Mouse (Mus musculus): ENCODE measurements around the gene Rps6ka1. TPM values are rescaled to one million over a fixed set of nuclear protein-coding genes. Genes with fewer than 3 reads are reported as not detected.

Gene Rps6ka1
- total and polyA plus RNA-seq, 2 experiments = 4.1 to 16.9 TPM

DNA sequence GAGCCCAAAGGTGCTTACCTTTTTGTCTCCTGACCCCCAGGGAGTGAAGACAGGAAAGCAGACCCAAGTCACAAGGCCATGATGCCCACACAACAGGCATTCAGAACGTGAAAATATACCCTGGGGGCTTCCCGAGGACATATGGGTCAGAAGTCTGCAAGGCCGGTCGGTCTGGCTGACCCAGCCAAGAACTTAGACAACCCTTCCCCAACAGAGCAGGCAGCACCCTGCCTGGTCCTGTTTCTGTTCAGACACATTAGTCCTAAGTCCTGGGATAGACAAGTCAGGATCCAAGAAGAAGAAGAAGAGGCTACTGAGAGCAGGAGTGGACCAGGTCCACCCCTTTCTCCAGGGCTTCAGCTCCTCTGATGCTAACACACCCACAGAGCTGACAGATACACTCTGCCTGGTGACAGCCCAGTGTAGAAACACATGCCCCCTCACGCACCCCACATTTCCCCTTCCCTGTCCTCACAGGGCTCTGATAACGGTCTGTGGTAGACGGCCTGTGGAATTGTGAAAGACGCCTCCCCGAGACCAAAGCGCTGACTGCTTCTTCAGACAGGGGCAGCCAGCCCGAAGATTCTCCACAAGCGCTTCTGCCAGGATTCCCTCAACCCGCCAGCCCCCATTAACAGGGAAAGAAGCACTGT is 12.6 kb downstream of the Rps6ka1 start:
- H3K36me3 ChIP-seq (ENCODE audit: control insufficient read depth, insufficient read depth, low read length) = peaks cover 3% of the 10 kb centered on the region; the same call in 1 of the 2 replicates
- H3K9ac ChIP-seq (ENCODE audit: low read depth, low read length) = no peak overlapping the region
- no peak overlapping the region for H3K27ac ChIP-seq (replicated peaks; ENCODE audit: insufficient read depth, low read depth, low read length)
- H3K79me2 ChIP-seq (ENCODE audit: control insufficient read depth, insufficient read depth, low read length) = no peaks in the 10 kb centered on the region
- H3K4me3 ChIP-seq (ENCODE audit: insufficient read depth, low read depth, low read length) = no peak overlapping the region
- H3K4me1 ChIP-seq (ENCODE audit: control insufficient read depth, insufficient read depth, low read length) = peaks cover 11% of the 10 kb centered on the region
- no peaks in the 10 kb centered on the region for H3K27me3 ChIP-seq (ENCODE audit: control insufficient read depth, insufficient read depth, low read length)
- WGBS = 80% methylated on average over 13 of the region's 13 CpGs
- TF ChIP-seq CTCF (IDR thresholded peaks at IDR 0.05; ENCODE audit: low read depth, low read length) = no peak
- no peak for DNase-seq (ENCODE audit: extremely low read depth, low read depth, low spot score)

DNA sequence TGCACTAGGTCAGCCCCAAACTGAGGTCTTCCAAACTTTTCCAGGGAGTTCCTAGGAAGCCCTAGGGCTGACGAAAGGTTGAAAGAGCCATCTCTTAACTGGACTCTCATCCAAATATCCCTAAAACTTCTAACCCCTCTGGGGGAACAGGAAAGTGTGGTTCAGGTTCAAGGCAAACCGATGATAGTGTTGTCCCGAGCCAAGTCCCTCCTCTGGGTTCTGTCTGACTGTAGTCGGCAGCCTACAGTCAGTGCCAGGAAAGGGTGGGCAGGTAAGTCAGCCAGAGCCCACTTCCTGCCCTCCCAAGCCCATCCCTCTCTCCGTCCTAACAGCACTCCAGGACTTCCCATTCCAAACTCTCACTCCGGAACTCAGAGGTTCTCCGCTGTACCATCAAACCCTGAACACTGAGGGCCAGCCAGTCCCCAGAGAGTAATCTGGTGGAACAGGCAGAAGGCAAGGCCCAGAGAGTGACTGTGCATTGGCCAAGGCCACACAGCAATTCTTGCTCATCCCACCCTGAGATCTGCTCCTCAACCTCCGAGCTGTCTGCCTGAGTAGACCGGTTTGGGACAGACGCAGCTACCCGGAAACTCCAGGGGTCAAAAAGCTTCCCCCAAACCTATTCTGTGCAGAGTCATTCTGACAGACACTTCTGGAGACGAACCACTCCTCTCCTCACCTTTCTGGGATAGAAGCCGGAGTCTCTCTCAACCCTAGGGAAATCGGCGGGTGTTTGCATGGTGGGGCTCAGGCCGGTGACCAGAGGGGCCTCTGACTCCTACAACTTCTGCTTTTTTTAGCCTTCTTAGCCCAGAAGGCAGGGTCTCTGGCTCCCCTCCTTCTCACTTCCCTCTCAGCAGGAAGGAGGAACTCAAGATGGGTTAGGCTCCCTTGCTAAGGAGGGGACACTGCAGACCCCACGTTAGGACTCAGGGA is 13.4 kb downstream of the Rps6ka1 start:
- peak overlapping the region; percentile 26; the same call in 1 of the 2 replicates for H3K4me3 ChIP-seq (ENCODE audit: insufficient read depth, low read depth, low read length)
- WGBS = 80% methylated on average over 17 of the region's 17 CpGs
- H3K36me3 ChIP-seq (ENCODE audit: control insufficient read depth, insufficient read depth, low read length) = peaks cover 3% of the 10 kb centered on the region; the same call in 1 of the 2 replicates
- no peaks in the 10 kb centered on the region for H3K79me2 ChIP-seq (ENCODE audit: control insufficient read depth, insufficient read depth, low read length)
- H3K9ac ChIP-seq (ENCODE audit: low read depth, low read length) = no peak overlapping the region
- TF ChIP-seq CTCF (IDR thresholded peaks at IDR 0.05; ENCODE audit: low read depth, low read length) = no peak
- no peak for TF ChIP-seq POLR2A (IDR thresholded peaks at IDR 0.05; ENCODE audit: extremely low read depth, insufficient read depth, low read length)
- H3K4me1 ChIP-seq (ENCODE audit: control insufficient read depth, insufficient read depth, low read length) = peaks cover 5% of the 10 kb centered on the region; the same call in 1 of the 2 replicates
- no peaks in the 10 kb centered on the region for H3K27me3 ChIP-seq (ENCODE audit: control insufficient read depth, insufficient read depth, low read length)
- H3K27ac ChIP-seq (replicated peaks; ENCODE audit: insufficient read depth, low read depth, low read length) = no peak overlapping the region
- DNase-seq (ENCODE audit: extremely low read depth, low read depth, low spot score) = no peak

DNA sequence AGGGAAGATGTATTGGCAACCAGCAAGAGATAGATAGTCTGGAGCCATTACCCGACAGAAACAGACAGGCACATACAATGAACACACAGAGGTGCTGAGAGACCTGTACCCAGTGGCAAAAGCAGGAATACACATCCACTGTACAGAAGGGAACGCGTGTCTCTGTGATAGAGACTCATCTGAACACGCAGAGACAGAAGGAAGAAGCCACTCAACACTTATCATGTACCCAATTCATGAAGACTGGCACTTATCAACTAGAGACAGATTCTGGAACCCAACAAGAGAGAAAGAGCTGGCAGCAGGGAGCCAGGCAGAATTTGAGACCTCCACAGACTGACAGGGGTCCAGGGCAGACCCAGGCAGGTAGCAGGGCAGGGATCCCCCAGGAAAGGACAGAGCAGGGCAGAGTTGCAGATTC is 14.2 kb downstream of the Rps6ka1 start:
- WGBS = 78% methylated on average over 4 of the region's 4 CpGs
- Histone ChIP-seq H3K4me1 (ENCODE audit: control insufficient read depth, insufficient read depth, low read length) (no peaks in the 10 kb centered on the region), H3K79me2 (ENCODE audit: control insufficient read depth, insufficient read depth, low read length) (no peaks in the 10 kb centered on the region), H3K27ac (replicated peaks; ENCODE audit: insufficient read depth, low read depth, low read length) (no peak overlapping the region), H3K4me3 (ENCODE audit: insufficient read depth, low read depth, low read length) (peak overlapping the region; percentile 26), H3K27me3 (ENCODE audit: control insufficient read depth, insufficient read depth, low read length) (no peaks in the 10 kb centered on the region), H3K9ac (ENCODE audit: low read depth, low read length) (no peak overlapping the region), H3K36me3 (ENCODE audit: control insufficient read depth, insufficient read depth, low read length) (peaks cover 3% of the 10 kb centered on the region; the same call in 1 of the 2 replicates)
- DNase-seq (ENCODE audit: extremely low read depth, low read depth, low spot score) = no peak
- TF ChIP-seq CTCF (IDR thresholded peaks at IDR 0.05; ENCODE audit: low read depth, low read length) = no peak
- no peak for TF ChIP-seq POLR2A (IDR thresholded peaks at IDR 0.05; ENCODE audit: extremely low read depth, insufficient read depth, low read length)

DNA sequence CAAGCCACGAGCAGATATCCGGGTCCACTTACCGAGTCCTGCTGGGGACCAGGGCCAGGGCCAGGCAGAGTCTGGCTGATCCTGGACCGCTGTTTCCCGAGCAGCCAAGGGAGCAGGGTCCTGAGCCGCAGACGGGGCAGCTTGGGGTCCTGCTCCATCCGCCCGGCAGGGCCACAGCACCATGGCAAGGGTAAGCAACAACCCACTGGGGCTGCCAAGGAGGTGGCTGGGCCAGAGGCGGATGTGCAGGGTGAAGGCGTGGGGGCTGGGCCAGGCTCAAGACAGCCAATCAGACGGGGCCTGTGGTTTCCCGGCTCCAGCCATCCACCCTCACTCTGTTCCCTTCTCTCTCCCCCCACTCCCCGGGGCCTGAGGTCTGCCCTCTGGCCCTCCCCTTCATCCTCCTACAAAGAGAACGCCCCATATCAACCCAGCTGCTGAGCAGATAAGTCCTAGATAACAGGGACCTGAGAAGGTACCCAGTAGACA is 14.7 kb downstream of the Rps6ka1 start:
- WGBS = 86% methylated on average over 15 of the region's 15 CpGs
- H3K4me3 ChIP-seq (ENCODE audit: insufficient read depth, low read depth, low read length) = peak overlapping the region; percentile 54
- H3K79me2 ChIP-seq (ENCODE audit: control insufficient read depth, insufficient read depth, low read length) = no peaks in the 10 kb centered on the region
- no peaks in the 10 kb centered on the region for H3K4me1 ChIP-seq (ENCODE audit: control insufficient read depth, insufficient read depth, low read length)
- no peak for DNase-seq (ENCODE audit: extremely low read depth, low read depth, low spot score)
- H3K27ac ChIP-seq (replicated peaks; ENCODE audit: insufficient read depth, low read depth, low read length) = peak overlapping the region; percentile 22; the same call in 1 of the 2 replicates
- peak overlapping the region; percentile 15; the same call in 1 of the 2 replicates for H3K9ac ChIP-seq (ENCODE audit: low read depth, low read length)
- peaks cover 3% of the 10 kb centered on the region; the same call in 1 of the 2 replicates for H3K36me3 ChIP-seq (ENCODE audit: control insufficient read depth, insufficient read depth, low read length)
- H3K27me3 ChIP-seq (ENCODE audit: control insufficient read depth, insufficient read depth, low read length) = no peaks in the 10 kb centered on the region
- TF ChIP-seq POLR2A (IDR thresholded peaks at IDR 0.05; ENCODE audit: extremely low read depth, insufficient read depth, low read length) = no peak
- no peak for TF ChIP-seq CTCF (IDR thresholded peaks at IDR 0.05; ENCODE audit: low read depth, low read length)

DNA sequence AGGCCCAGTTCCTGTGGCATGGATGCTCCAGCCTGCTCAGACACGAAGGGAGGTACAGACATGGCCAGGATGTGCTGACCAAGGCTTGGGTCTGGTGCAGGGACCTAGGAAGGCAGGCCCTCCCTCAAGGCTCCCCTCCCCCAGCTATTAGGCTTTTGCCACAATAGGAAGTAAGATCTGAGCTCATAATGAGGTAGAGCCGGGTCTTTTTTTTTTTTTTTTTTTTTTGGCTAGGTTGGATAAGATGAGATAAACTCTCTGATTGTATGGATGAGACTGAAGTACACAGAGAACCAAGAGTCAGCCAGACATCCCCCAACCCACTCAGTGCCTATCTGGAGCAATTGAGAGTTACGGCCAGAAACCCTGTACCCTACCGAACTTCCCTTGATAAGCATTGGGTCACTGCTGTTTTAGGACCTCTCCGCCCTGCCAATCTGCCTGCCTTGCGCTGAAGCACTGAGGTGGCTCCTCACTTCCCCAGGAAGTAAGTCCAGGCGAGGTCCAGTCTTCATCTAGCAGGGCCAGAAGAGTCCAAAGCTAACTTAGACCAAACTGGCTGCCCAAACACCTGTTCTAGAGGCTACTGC is 15.3 kb downstream of the Rps6ka1 start:
- Histone ChIP-seq H3K4me3 (ENCODE audit: insufficient read depth, low read depth, low read length) (peak overlapping the region; percentile 54), H3K4me1 (ENCODE audit: control insufficient read depth, insufficient read depth, low read length) (no peaks in the 10 kb centered on the region), H3K36me3 (ENCODE audit: control insufficient read depth, insufficient read depth, low read length) (peaks cover 3% of the 10 kb centered on the region; the same call in 1 of the 2 replicates), H3K27me3 (ENCODE audit: control insufficient read depth, insufficient read depth, low read length) (no peaks in the 10 kb centered on the region), H3K79me2 (ENCODE audit: control insufficient read depth, insufficient read depth, low read length) (no peaks in the 10 kb centered on the region), H3K27ac (replicated peaks; ENCODE audit: insufficient read depth, low read depth, low read length) (peak overlapping the region; percentile 22; the same call in 1 of the 2 replicates), H3K9ac (ENCODE audit: low read depth, low read length) (peak overlapping the region; percentile 15; the same call in 1 of the 2 replicates)
- WGBS = 68% methylated on average over 7 of the region's 7 CpGs
- TF ChIP-seq CTCF (IDR thresholded peaks at IDR 0.05; ENCODE audit: low read depth, low read length) (no peak), POLR2A (IDR thresholded peaks at IDR 0.05; ENCODE audit: extremely low read depth, insufficient read depth, low read length) (no peak)
- DNase-seq (ENCODE audit: extremely low read depth, low read depth, low spot score) = no peak
